Mouse (Mus musculus) stomach, postnatal 0 days (tissue): ENCODE measurements at regions not wholly inside any gene's neighbourhood (a gene's known extent, or its start where the extent isn't known, plus 50 kb on each side); places are given as distances from the start of the nearest gene placed in this dataset.
A peak's percentile ranks its signal among the peaks of the same experiment; 100 is the strongest.

Experiments used
- CTCF ChIP-seq: IDR thresholded peaks from 2 replicates; pipeline ENCODE4 v1.5.1; 2016; ENCODE audit warnings: antibody characterized with exemption, low read depth, mild to moderate bottlenecking, moderate library complexity
- EP300 ChIP-seq: optimal IDR thresholded peaks from 2 replicates; pipeline ENCODE3; 2016; ENCODE audit warnings: antibody characterized with exemption

- TF ChIP-seq CTCF (peak; percentile 96), EP300 (no peak)
These were observed 290.8 kb downstream of the Drd1 start for GRCm38 (mm10) chr13:53764613-53765243.
